Comparison of ENCODE assay signal across 7 mouse cellular contexts in the genomic region with DNA sequence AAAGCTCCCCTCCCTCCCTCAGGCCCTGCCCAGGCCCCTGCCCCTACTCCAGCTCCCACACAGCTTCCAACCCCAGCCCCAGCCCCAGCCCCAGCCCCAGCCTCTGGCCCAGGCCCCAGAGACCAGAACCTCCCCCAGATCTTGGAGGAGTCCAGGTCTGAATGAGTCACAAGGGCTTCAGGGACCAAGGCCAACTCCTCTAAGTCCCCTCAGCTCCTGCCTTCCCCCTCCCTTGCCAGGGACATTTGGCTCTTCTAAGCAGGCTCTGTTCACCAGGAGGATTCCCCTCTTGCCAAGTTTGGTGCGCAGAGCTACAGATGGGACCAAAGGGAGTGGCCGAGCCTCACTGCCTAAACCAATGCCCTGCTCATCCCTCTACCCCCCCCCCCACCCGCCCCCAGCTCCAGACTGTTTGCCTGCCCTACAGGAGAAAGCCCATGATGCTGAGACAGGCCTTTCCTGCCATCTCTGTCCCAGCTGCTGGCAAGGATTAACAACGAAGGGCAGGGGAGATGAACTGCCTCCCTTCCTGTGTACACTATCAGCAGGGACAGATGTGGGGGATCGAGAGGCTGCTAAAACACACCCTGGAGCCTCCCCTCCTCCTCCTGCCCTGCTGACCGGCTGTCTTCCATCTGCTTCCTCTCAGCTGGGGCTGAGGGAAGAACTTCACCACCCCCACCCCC. TPM values are rescaled to one million over a fixed set of nuclear protein-coding genes. Genes with fewer than 3 reads are reported as not detected.
A peak's percentile ranks its signal among the peaks of the same experiment; 100 is the strongest.
DNase-seq lines count a peak whose midpoint lies in the region; ATAC-seq lines count a peak whose summit lies in the region.

No protein-coding gene starts in this region.

- peak; percentile 39; the same call in 1 of the 2 replicates for ATAC-seq in forebrain, embryonic 11.5 days (replicated peaks; ENCODE audit: low FRiP score)
- peak; percentile 87 for ATAC-seq in stomach, embryonic 14.5 days (ENCODE audit: insufficient number of reproducible peaks, insufficient read depth, low FRiP score, low read depth)

- no peaks in the 10 kb centered on the region for H3K36me3 ChIP-seq in forebrain, embryonic 11.5 days (ENCODE audit: control insufficient read depth, insufficient read depth, low read length)
- peaks cover 3% of the 10 kb centered on the region; the same call in 1 of the 2 replicates for H3K36me3 ChIP-seq in stomach, embryonic 14.5 days (ENCODE audit: control insufficient read depth, insufficient read depth, low read length)

- H3K4me3 ChIP-seq in forebrain, embryonic 11.5 days (ENCODE audit: low read depth, low read length): no peak overlapping the region
- H3K4me3 ChIP-seq in stomach, embryonic 14.5 days (ENCODE audit: low read depth, low read length): no peak overlapping the region

- intact Hi-C loops in heart, postnatal 14 days (cut with DNase I): no loop called here

- no peaks in the 10 kb centered on the region for H3K9me3 ChIP-seq in forebrain, embryonic 11.5 days (ENCODE audit: control insufficient read depth, low read length)
- H3K9me3 ChIP-seq in stomach, embryonic 14.5 days (ENCODE audit: control insufficient read depth, low read depth, low read length): no peaks in the 10 kb centered on the region

- H3K4me2 ChIP-seq in forebrain, embryonic 11.5 days (ENCODE audit: low read depth, low read length, severe bottlenecking): no peak overlapping the region
- H3K4me2 ChIP-seq in stomach, embryonic 14.5 days (replicated peaks; ENCODE audit: low read depth, low read length): no peak overlapping the region

- peak; percentile 79 for DNase-seq in adrenal gland, adult 8-10 months
- DNase-seq in cerebellum, adult 11-12 months: peak; percentile 98
- peak; percentile 68 for DNase-seq in forebrain, embryonic 11.5 days (ENCODE audit: low spot score)
- DNase-seq in heart, postnatal 14 days: peak; percentile 73 to 77
- DNase-seq in layer of hippocampus, postnatal 10 days (ENCODE audit: low spot score in 2 of 2): peak; percentile 55 to 67
- peak; percentile 67 to 84 for DNase-seq in lung, postnatal 4 days

- WGBS in forebrain, embryonic 11.5 days: 21% methylated on average over 6 of the region's 6 CpGs
- WGBS in stomach, embryonic 14.5 days: 9% methylated on average over 6 of the region's 6 CpGs

- peak overlapping the region; percentile 14; the same call in 1 of the 2 replicates for H3K27ac ChIP-seq in forebrain, embryonic 11.5 days (ENCODE audit: low read depth, low read length)
- H3K27ac ChIP-seq in stomach, embryonic 14.5 days (ENCODE audit: low read length): peak overlapping the region; percentile 94

- H3K27me3 ChIP-seq in forebrain, embryonic 11.5 days (ENCODE audit: control insufficient read depth, insufficient read depth, low read length): no peaks in the 10 kb centered on the region
- no peaks in the 10 kb centered on the region for H3K27me3 ChIP-seq in stomach, embryonic 14.5 days (ENCODE audit: control insufficient read depth, insufficient read depth, low read length)

- peaks cover 9% of the 10 kb centered on the region; the same call in 1 of the 2 replicates for H3K4me1 ChIP-seq in forebrain, embryonic 11.5 days (replicated peaks; ENCODE audit: control insufficient read depth, insufficient read depth, low read length)
- peaks cover 25% of the 10 kb centered on the region for H3K4me1 ChIP-seq in stomach, embryonic 14.5 days (ENCODE audit: control insufficient read depth, insufficient read depth, low read length)

- no peak overlapping the region for H3K9ac ChIP-seq in forebrain, embryonic 11.5 days (ENCODE audit: low read length)
- H3K9ac ChIP-seq in stomach, embryonic 14.5 days (replicated peaks; ENCODE audit: low read depth, low read length): no peak overlapping the region

RNA-seq across cellular contexts. Expression of a gene that starts 14.4 kb away (rescaled TPM):
- total RNA-seq in adrenal gland, adult 8-10 months (2022): under 1 TPM; 0.15 to 0.70 (median 0.36) TPM
- 0.17 TPM in 1 of 2 replicates, not detected in the other for polyA plus RNA-seq in forebrain, embryonic 11.5 days (2014; fragmentation: Nextera tagmentation; extraction: Ambion mirVana)
- total RNA-seq in heart, postnatal 14 days (2021): not detected
- not detected for total RNA-seq in layer of hippocampus, postnatal 10 days (2021)
- 0.14 and 0.33 TPM in 2 replicates for polyA plus RNA-seq in stomach, embryonic 14.5 days (2014; fragmentation: Nextera tagmentation; extraction: Ambion mirVana)

RNA-seq across cellular contexts. Expression of a gene that starts 18.5 kb away (rescaled TPM):
- 10 to 100 TPM; 26.9 to 44.3 (median 30.4) TPM for total RNA-seq in adrenal gland, adult 8-10 months (2022)
- 7.9 and 9.1 TPM in 2 replicates for polyA plus RNA-seq in forebrain, embryonic 11.5 days (2014; fragmentation: Nextera tagmentation; extraction: Ambion mirVana)
- total RNA-seq in heart, postnatal 14 days (2021): 10 to 100 TPM; 26.6 to 26.9 TPM
- 10 to 100 TPM; 13.2 to 13.4 TPM for total RNA-seq in layer of hippocampus, postnatal 10 days (2021)
- polyA plus RNA-seq in stomach, embryonic 14.5 days (2014; fragmentation: Nextera tagmentation; extraction: Ambion mirVana): 25.6 and 26.0 TPM in 2 replicates

RNA-seq across cellular contexts. Expression of a gene that starts 19.3 kb away (rescaled TPM):
- total RNA-seq in adrenal gland, adult 8-10 months (2022): 1 to 10 TPM; 5.7 to 7.4 (median 6.4) TPM
- polyA plus RNA-seq in forebrain, embryonic 11.5 days (2014; fragmentation: Nextera tagmentation; extraction: Ambion mirVana): 0.35 and 0.55 TPM in 2 replicates
- total RNA-seq in heart, postnatal 14 days (2021): 1 to 10 TPM; 1.4 to 2.1 TPM
- 10 to 100 TPM; 59.0 to 61.4 TPM for total RNA-seq in layer of hippocampus, postnatal 10 days (2021)
- 2.1 and 2.2 TPM in 2 replicates for polyA plus RNA-seq in stomach, embryonic 14.5 days (2014; fragmentation: Nextera tagmentation; extraction: Ambion mirVana)

RNA-seq across cellular contexts. Expression of a gene that starts 33.9 kb away (rescaled TPM):
- total RNA-seq in adrenal gland, adult 8-10 months (2022): 10 to 100 TPM in 2 of 4 experiments, 1 to 10 TPM in 2; 6.1 to 11.1 (median 9.9) TPM
- polyA plus RNA-seq in forebrain, embryonic 11.5 days (2014; fragmentation: Nextera tagmentation; extraction: Ambion mirVana): 3.9 and 4.5 TPM in 2 replicates
- total RNA-seq in heart, postnatal 14 days (2021): 1 to 10 TPM; 2.2 to 2.9 TPM
- total RNA-seq in layer of hippocampus, postnatal 10 days (2021): 10 to 100 TPM; 31.7 to 41.4 TPM
- polyA plus RNA-seq in stomach, embryonic 14.5 days (2014; fragmentation: Nextera tagmentation; extraction: Ambion mirVana): 3.6 and 4.5 TPM in 2 replicates

RNA-seq across cellular contexts. Expression of a gene that starts 36.6 kb away (rescaled TPM):
- total RNA-seq in adrenal gland, adult 8-10 months (2022): 10 to 100 TPM; 39.9 to 59.3 (median 47.7) TPM
- polyA plus RNA-seq in forebrain, embryonic 11.5 days (2014; fragmentation: Nextera tagmentation; extraction: Ambion mirVana): 10.5 and 12.8 TPM in 2 replicates
- total RNA-seq in heart, postnatal 14 days (2021): 10 to 100 TPM; 24.0 to 27.5 TPM
- 10 to 100 TPM; 27.9 to 30.9 TPM for total RNA-seq in layer of hippocampus, postnatal 10 days (2021)
- 17.7 and 19.1 TPM in 2 replicates for polyA plus RNA-seq in stomach, embryonic 14.5 days (2014; fragmentation: Nextera tagmentation; extraction: Ambion mirVana)

Comparison
In these comparisons a context has a peak if more than half of its experiments do, and no peak if none do; other contexts are left out.
1. RNA of a gene that starts 19.3 kb away (total RNA-seq): 59.0 to 61.4 TPM in layer of hippocampus, postnatal 10 days; 5.7 to 7.4 TPM in adrenal gland, adult 8-10 months and 1.4 to 2.1 TPM in heart, postnatal 14 days; every median in the first group is over 4 times any median in the second.
2. Peak in every context shown above with its lines, with median percentiles within 50 percentile points of each other: DNase-seq.